Mouse (Mus musculus): ENCODE results near the gene Vmn1r33.
"Not testable (repeated sequence)": the region's sequence is repeated elsewhere in the genome, so short reads cannot be mapped to it uniquely, and the experiment has no call there.

Gene Vmn1r33

GRCm38 (mm10) chr6:66618182-66618581, at the start of gene Vmn1r33:
Vmn1r33 (minus strand) TSS chr6:66618282.
- not testable (repeated sequence) for DNase-seq (ENCODE audit: low spot score)

GRCm38 (mm10) chr6:66643779-66644178, 25.7 kb upstream of the Vmn1r33 start, which contains the start of gene Vmn1r34:
Vmn1r34 (minus strand) TSS chr6:66643879.
- no peak for DNase-seq (ENCODE audit: low spot score)

- DNase-seq (ENCODE audit: low spot score) = no peak
These were observed 22.3 kb downstream of the Vmn1r33 start for GRCm38 (mm10) chr6:66595804-66596203.

Data from c-Kit-positive CD71-positive TER-119-positive erythroid progenitor cells, embryonic 14.5 days (primary cell).